In genomic region chr4:135047771-135048170, GRCm38 (mm10) we compare ENCODE assay signal across 15 mouse cellular contexts.
DNase-seq lines count a peak whose midpoint lies in the region; ATAC-seq and TF ChIP-seq lines count a peak whose summit lies in the region.
"Had no signal": no experiment of that assay in that cellular context is flagged by ENCODE, and none has a peak within 500 bp of the region (broad histone marks: within the 10 kb centered on the region; RNA-seq: fewer than 3 reads in every experiment).

No protein-coding gene starts in this region.

- no peaks in the 10 kb centered on the region for H3K36me3 ChIP-seq in heart, embryonic 12.5 days
- no peaks in the 10 kb centered on the region for H3K36me3 ChIP-seq in lung, embryonic 16.5 days (ENCODE audit: control insufficient read depth, insufficient read depth, low read length)
- no peaks in the 10 kb centered on the region for H3K36me3 ChIP-seq in forebrain, embryonic 14.5 days (ENCODE audit: control insufficient read depth, insufficient read depth, low read length)
- H3K36me3 ChIP-seq: forebrain, embryonic 10.5 days; limb, embryonic 12.5 days had no signal

- peaks cover 4% of the 10 kb centered on the region; the same call in 1 of the 2 replicates for H3K27me3 ChIP-seq in heart, embryonic 12.5 days (replicated peaks)
- no peaks in the 10 kb centered on the region for H3K27me3 ChIP-seq in lung, embryonic 16.5 days (ENCODE audit: control insufficient read depth, insufficient read depth, low read depth, low read length)
- H3K27me3 ChIP-seq in forebrain, embryonic 14.5 days (replicated peaks; ENCODE audit: control insufficient read depth, insufficient read depth, low read length) = no peaks in the 10 kb centered on the region

- no peak overlapping the region for H3K27ac ChIP-seq in heart, embryonic 12.5 days (ENCODE audit: poor library complexity, severe bottlenecking)
- H3K27ac ChIP-seq in lung, embryonic 16.5 days (ENCODE audit: low read length) = no peak overlapping the region; the same call in 1 of the 2 replicates
- H3K27ac ChIP-seq in forebrain, embryonic 14.5 days (ENCODE audit: low read depth, low read length) = no peak overlapping the region
- H3K27ac ChIP-seq: forebrain, embryonic 10.5 days; limb, embryonic 12.5 days had no signal

- no peak for TF ChIP-seq POLR2A in lung, adult 2 months (IDR thresholded peaks at IDR 0.05; ENCODE audit: borderline replicate concordance, extremely low read depth, low read depth, low read length)

- ATAC-seq in heart, embryonic 12.5 days (ENCODE audit: insufficient number of reproducible peaks, low FRiP score) = no peak
- peak; percentile 70; the same call in 1 of the 2 replicates for ATAC-seq in lung, embryonic 16.5 days (ENCODE audit: low read depth)
- ATAC-seq in forebrain, embryonic 14.5 days = no peak
- ATAC-seq: hindbrain, embryonic 16.5 days; liver, postnatal 0 days had no signal

- H3K9ac ChIP-seq in heart, embryonic 12.5 days = no peak overlapping the region
- no peak overlapping the region for H3K9ac ChIP-seq in lung, embryonic 16.5 days (ENCODE audit: low read length)
- H3K9ac ChIP-seq in forebrain, embryonic 14.5 days (ENCODE audit: low read length) = no peak overlapping the region
- H3K9ac ChIP-seq: limb, embryonic 12.5 days; liver, postnatal 0 days had no signal

- no peak overlapping the region for H3K4me3 ChIP-seq in heart, embryonic 12.5 days
- no peak overlapping the region for H3K4me3 ChIP-seq in lung, embryonic 16.5 days (ENCODE audit: low read length)
- no peak overlapping the region for H3K4me3 ChIP-seq in lung, adult 2 months (replicated peaks; ENCODE audit: extremely low read depth, low read depth, low read length)
- H3K4me3 ChIP-seq in forebrain, embryonic 14.5 days (ENCODE audit: low read depth, low read length) = no peak overlapping the region
- H3K4me3 ChIP-seq: forebrain, embryonic 10.5 days; limb, embryonic 12.5 days had no signal

- WGBS in heart, embryonic 12.5 days = 81% methylated on average over 5 of the region's 5 CpGs
- WGBS in lung, embryonic 16.5 days = 46% methylated on average over 5 of the region's 5 CpGs
- 45% methylated on average over 5 of the region's 5 CpGs for WGBS in lung, adult 2 months
- WGBS in forebrain, embryonic 14.5 days = 82% methylated on average over 5 of the region's 5 CpGs

- peaks cover 1% of the 10 kb centered on the region; the same call in 1 of the 2 replicates for H3K9me3 ChIP-seq in heart, embryonic 12.5 days (replicated peaks)
- 0 out of 2 replicates have a peak, but pooled peaks cover under 1% of the 10 kb centered on the region for H3K9me3 ChIP-seq in lung, embryonic 16.5 days (ENCODE audit: control insufficient read depth, low read length)
- no peaks in the 10 kb centered on the region for H3K9me3 ChIP-seq in forebrain, embryonic 14.5 days (replicated peaks; ENCODE audit: control insufficient read depth, low read length)
- H3K9me3 ChIP-seq: limb, embryonic 12.5 days had no signal

- 0 out of 2 replicates have a peak, but pooled peaks cover 6% of the 10 kb centered on the region for H3K4me1 ChIP-seq in heart, embryonic 12.5 days (replicated peaks)
- peaks cover 4% of the 10 kb centered on the region; the same call in 1 of the 2 replicates for H3K4me1 ChIP-seq in lung, embryonic 16.5 days (replicated peaks; ENCODE audit: control insufficient read depth, insufficient read depth, low read length)
- no peaks in the 10 kb centered on the region for H3K4me1 ChIP-seq in lung, adult 2 months (ENCODE audit: control insufficient read depth, insufficient read depth, low read length)
- H3K4me1 ChIP-seq in forebrain, embryonic 14.5 days (ENCODE audit: control insufficient read depth, insufficient read depth, low read length) = no peaks in the 10 kb centered on the region

- TF ChIP-seq CTCF in lung, adult 2 months (IDR thresholded peaks at IDR 0.05; ENCODE audit: insufficient read depth, low read length) = no peak

- H3K4me2 ChIP-seq in heart, embryonic 12.5 days = no peak overlapping the region
- H3K4me2 ChIP-seq in lung, embryonic 16.5 days (ENCODE audit: low read depth, low read length) = no peak overlapping the region
- no peak overlapping the region for H3K4me2 ChIP-seq in forebrain, embryonic 14.5 days (ENCODE audit: low read length)
- H3K4me2 ChIP-seq: limb, embryonic 12.5 days had no signal

- peak; percentile 14 to 41 for DNase-seq in heart, adult 18-20 months
- no peak for DNase-seq in lung, adult 2 months
- DNase-seq in gastrocnemius, postnatal 25 days = peak; percentile 32
- DNase-seq in kidney, postnatal 4 days = peak; percentile 71 to 77
- DNase-seq in forebrain, embryonic 14.5 days (ENCODE audit: low spot score) = no peak
- DNase-seq in layer of hippocampus, postnatal 36 days = no peak
- DNase-seq: cerebellum, adult 11-12 months; liver, postnatal 0 days; right cerebral cortex, postnatal 25 days; thymus, postnatal 25 days had no signal

Comparison
In these comparisons a context has a peak if more than half of its experiments do, and no peak if none do; other contexts are left out.
1. DNase-seq: peak in heart, adult 18-20 months (2 of 2), gastrocnemius, postnatal 25 days (single experiment) and kidney, postnatal 4 days (2 of 2); none in lung, adult 2 months (single experiment), forebrain, embryonic 14.5 days (single experiment) and layer of hippocampus, postnatal 36 days (0 of 2).